Mouse (Mus musculus): ENCODE data around the gene Cdk4.

The Cdk4 gene

DNA sequence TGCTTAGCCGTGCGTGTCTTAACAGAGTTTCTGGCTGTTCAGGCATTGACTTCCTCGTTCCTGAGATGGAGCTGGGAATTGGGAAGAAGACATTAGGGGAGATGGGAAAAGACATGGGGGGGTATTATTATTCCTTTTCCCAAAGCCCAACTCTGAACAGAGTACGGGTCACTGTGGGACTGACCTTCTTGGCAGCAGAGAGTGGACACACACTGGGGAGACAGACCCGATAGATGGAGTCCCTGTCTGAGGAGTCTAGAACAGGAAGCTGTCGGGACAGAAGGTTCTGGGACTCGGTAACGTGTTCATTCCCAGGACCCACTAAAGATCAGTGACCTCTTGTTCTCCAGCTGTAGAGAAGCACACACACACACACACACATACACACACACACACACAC lies 12.3 kb downstream of the Cdk4 start:
- no peak for DNase-seq (ENCODE audit: low spot score)

DNA sequence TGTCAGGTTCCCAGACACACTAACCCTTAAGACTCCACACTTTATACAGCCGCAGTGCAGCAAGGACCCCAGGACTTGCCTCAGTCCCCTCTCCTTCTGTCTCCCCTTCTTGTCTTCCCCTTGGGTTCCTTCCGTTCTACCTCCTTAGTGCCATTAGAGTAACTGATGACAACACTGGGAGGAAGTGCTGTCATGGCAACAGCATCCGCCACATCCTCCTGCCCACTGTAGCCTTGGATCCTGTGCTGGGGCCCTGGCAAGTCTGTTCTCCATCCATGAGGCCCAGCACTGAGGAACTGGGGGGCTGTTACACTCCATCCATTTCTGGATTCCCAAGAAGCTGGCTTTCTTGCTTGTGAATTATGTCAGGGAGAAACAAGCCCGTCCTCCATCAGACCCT lies 12.7 kb downstream of the Cdk4 start:
- no peak for DNase-seq (ENCODE audit: low spot score)

DNA sequence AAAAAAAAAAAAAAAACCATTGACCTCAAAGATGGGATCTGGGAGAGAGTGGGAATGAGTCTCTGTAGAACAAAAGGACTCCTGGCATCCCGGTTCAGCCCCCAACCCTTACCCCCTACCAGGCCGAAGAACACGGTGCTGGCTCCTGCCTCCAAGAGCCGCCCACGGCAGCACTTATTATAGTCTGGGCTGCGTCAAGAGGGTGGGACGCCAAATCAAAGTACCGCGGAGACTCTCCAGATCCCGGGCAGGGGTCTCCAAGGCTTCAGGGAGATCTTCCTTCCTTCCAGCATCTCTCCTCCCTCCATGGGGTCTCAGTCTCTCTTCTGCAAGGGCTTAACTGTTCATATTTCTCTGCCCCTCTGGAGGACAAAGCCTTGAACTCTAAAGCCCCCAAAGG lies 14.2 kb downstream of the Cdk4 start:
- DNase-seq (ENCODE audit: low spot score): no peak

DNA sequence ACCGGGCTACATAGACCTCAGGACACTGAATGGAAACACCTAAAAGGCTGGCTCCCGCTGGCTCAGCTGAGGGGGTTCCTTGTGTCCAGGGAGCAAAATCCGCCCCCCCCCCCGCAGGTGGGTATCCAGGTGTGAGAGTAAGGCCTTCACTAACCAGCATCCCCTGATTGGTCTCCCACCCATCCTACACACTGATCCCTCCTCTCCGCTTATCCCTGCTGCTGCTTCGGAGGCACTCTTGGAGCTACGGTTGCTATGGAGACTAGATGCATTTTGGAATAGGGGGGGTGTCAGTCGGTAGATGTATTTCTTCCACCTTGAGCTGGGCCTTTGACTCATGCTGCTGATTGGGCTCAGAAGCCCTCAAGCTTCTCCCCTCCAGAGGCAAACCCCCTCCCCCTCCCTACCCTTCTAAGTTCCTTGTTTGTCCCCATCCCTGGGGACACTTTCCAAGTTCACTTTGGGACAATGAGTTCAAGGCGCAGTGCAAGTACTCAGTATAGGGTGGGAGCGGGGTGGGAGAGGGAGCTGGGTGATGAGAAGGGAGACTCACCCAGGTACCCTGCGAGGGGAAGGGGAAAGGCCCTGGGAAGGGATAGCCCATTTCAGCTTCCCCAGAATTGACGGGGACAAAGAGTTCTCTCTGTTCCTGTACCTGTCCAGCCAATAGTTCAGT lies 14.8 kb downstream of the Cdk4 start:
- DNase-seq (ENCODE audit: low spot score): no peak

DNA sequence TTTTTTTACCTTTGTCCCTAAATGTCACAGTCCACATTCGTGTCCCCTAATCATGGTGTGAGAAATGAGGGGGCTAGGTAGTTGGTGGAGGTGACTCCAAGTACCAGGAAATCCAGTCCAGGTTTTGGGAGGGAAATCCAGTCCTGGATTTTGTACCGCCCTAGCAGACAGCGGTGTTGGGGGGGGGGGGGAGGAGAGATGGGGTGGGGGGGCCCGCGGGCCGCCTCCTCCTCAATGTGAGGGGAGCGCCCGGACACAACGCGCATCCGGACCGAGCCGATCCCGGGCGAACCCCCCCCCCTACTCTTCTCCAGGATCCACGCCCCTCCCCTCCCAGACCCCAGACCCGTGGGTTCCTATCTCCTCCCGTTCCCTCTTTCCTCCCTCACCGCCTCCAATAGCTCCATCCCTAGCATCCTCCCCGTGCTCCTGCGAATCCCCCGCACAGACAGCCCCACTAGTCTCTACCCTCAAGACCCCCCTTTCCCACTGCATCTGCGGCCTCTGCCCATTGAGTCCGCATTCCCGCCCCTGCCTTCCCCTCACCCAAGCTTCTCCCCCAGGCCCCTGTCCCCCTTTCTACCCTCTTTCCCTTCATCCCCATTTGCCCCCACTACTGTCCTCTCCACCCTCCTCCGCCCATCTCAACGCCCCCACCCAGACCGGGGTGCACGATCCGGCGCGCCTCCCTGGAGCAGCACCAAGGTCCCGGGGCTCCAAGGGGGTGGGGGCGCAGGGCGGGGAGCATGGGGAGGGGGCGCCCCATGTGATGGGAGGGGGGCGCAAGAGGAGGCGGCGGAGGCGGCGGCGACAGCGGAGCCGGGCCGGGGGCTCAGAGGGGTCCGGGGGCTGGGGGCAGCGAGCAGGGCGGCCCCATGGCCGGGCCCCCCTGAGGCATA lies 15.6 kb downstream of the Cdk4 start:
- no peak for DNase-seq (ENCODE audit: low spot score)

DNA sequence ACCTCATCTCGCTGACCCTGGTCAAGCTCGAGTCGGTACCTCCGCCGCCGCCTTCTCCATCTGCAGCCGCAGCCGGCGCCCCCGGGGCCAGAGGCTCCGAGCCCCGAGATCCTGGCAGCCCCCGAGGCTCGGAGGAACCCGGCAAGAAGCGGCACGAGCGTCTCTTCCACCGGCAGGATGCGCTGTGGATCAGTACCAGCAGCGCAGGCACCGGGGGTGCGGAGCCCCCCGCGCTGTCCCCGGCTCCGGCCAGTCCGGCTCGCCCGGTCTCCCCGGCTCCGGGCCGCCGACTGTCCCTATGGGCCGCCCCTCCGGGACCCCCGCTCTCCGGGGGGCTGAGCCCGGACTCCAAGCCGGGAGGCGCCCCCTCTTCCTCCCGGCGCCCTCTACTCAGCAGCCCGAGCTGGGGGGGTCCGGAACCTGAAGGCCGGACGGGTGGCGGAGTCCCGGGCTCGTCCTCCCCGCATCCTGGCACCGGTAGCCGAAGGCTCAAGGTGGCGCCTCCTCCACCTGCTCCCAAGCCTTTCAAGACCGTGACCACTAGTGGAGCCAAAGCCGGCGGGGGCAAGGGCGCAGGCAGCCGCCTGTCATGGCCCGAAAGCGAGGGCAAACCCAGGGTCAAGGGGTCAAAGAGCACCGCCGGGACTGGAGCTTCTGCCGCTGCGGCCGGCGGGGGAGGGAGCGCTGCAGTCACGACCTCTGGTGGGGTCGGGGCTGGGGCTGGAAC lies 16.5 kb downstream of the Cdk4 start:
- DNase-seq (ENCODE audit: low spot score): no peak

DNA sequence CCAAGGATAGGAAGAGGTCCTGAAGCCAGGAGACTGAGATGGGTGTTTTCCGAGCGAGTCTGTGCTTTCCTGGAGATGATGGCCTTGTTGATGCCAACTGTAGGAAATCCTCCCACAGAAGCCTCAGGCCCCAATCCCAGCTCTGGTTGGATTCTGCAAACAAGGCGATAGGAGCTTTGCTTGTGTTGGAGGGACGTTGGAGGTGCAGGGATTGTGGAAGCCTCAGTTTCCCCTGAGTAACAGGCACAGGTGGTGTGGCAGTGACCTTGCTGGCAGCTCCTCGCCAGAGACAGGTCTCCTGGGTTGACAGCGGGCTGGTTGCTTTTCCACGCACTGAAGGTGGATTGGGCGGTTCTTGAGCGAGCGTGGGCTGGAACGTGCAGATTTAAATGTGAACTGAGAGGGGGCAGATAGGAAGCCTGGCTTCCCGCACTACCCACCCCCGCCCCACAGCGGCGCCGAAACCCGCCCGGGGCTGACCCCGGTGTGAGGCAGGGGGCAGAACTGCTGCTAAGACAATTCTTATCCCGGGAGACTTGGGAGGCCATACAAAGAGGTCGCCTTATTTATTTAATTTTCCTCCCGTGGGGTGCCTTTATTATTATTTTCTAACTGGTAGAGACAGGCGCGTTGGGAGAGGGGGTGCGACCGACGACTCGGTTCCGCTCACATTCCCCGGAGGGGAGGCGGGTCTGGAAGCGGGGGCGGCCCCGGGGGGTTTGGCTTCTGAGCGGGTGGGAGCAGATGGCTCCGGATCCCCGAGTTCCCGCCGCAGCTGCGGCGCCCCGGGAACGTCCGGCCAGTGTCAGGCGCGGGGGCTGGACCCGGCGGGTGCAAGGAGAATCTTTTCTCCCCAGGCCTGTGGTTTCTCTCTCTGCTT lies 17.8 kb downstream of the Cdk4 start:
- DNase-seq (ENCODE audit: low spot score): no peak

DNA sequence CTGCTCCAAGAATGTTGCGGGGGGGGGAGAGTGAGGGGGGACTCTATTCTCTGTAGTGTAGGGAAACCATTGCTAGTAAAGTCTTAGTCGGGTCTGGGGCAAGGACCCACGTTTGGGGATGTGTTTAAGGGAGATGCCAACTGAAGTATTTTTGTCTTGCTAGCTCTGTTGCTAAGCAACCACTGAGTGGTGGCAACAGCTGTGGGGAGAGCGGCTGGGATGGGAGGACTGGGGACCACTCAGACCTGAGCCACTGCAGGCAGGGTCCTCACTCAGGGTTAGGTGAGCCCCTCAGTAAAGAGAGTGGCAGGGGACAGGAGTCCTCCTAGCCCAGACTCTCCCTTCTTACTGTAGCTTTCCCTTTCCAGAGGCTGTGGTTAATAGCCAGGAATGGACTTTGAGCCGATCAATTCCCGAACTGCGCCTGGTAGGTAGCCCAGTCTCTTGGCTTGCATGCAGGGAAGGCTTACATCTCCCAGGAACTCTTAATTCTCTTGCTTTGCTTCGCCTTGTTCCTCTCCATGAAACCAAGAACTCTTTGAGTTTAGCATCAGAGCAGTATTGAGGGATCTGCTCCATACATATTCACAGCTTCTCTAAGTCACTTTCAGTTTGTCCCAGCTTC lies 18.8 kb downstream of the Cdk4 start:
- no peak for DNase-seq (ENCODE audit: low spot score)

DNA sequence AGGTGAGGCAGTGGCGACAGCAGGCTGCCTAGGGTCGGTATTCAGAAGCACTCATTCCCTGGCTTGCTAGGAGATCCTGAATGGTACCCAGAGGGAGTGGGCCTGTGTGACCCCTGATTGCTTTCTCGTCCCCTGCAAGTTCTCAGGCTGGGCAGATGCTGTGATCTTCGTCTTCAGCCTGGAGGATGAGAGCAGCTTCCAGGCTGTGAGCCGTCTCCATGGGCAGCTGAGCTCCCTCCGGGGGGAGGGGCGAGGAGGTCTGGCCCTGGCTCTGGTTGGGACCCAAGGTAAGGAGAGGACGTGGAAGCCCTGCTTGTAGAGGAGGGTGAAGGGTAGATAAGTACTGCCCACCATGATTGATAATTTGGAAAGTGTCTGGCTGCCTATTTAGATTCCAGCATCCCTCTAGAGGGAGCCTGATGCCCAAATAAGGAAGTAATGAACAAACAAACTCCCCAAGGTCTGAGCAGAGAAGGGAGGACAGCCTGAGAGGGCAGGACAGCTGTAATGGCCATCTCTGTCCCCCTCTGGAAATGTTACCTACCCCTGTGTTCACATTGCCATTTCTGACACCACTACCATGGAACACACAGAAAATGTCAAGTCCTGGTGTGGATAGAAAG lies 20.1 kb downstream of the Cdk4 start:
- DNase-seq (ENCODE audit: low spot score): no peak

DNA sequence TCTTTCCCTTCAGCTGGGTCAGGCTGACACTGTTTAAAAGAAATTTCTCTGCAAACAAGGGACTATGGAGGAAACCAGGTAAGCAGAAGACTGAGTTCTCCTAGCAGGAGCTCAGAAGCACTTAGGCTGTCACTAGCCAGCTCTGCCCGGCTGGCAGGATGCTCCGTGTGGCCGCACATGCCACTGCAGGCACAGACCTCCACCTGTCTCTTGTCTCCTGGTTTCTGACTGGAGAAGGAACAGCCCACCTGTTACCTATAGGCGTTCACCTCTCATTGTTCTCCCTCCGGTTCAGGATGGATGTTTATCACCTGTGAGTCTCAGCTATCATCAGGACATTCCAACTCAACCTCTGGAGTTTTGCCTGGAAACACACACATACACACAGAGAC lies 20.6 kb downstream of the Cdk4 start:
- no peak for DNase-seq (ENCODE audit: low spot score)

DNA sequence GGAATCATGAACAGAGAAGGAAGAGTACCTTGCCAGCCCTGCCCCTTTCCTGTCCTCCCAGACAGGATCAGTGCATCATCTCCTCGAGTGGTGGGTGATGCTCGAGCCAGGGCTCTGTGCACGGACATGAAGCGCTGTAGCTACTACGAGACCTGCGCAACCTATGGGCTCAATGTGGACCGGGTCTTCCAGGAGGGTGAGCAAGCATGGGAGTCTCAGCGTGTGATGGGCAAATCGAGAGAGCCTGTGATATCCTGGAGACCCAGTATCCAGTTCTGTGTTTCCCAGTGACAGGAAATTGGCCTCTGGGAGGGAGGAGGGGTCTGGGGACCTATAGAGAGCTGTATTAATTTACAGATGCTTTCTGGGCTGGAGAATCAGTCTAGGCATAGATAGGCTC lies 21.7 kb downstream of the Cdk4 start:
- DNase-seq (ENCODE audit: low spot score): no peak

DNA sequence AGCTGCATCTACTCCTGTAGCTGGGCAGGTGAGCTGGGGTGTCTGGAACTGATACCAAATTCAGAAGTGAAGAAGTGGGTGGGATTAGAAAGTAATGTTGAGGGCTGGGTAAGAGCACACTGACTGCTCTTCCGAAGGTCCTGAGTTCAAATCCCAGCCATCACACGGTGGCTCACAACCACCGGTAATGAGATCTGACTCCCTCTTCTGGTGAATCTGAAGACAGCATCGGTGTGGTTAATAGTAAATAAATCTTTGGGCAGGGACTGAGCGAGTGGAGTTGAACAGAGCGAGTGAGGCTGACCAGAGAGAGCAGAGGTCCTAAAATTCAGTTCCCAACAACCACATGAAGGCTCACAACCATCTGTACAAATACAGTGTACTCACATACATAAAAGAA lies 22.3 kb downstream of the Cdk4 start:
- no peak for DNase-seq (ENCODE audit: low spot score)

DNA sequence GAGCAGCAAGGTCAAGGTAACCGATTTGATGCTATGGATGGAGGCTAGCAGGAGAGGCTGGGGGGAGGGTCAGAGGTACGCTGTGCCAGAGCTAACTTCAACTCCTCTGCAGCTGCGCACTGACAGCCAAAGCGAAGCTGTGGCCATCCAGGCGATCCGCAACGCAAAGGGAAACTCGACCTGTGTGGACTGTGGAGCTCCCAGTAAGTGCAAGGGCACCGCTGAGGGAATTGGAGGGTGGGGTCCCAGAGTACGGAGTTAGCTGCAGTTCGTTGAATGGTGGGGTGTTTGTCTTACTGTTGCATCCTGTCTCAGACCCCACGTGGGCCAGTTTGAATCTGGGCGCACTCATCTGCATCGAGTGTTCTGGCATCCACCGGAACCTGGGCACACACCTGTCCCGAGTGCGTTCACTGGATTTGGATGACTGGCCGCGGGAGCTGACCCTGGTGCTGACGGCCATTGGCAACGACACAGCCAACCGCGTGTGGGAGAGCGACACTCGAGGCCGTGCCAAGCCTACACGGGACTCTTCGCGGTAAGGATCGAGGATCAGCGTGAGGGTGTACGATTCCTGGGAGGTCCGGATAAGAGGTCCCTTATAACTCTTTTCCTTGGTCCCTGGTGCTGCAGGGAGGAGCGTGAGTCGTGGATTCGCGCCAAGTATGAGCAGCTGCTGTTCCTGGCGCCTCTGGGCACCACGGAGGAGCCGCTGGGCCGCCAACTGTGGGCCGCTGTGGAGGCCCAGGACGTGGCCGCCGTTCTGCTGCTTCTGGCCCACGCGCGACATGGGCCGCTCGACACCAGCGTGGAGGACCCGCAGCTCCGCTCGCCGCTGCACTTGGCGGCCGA lies 27.5 kb downstream of the Cdk4 start:
- no peak for DNase-seq (ENCODE audit: low spot score)

DNA sequence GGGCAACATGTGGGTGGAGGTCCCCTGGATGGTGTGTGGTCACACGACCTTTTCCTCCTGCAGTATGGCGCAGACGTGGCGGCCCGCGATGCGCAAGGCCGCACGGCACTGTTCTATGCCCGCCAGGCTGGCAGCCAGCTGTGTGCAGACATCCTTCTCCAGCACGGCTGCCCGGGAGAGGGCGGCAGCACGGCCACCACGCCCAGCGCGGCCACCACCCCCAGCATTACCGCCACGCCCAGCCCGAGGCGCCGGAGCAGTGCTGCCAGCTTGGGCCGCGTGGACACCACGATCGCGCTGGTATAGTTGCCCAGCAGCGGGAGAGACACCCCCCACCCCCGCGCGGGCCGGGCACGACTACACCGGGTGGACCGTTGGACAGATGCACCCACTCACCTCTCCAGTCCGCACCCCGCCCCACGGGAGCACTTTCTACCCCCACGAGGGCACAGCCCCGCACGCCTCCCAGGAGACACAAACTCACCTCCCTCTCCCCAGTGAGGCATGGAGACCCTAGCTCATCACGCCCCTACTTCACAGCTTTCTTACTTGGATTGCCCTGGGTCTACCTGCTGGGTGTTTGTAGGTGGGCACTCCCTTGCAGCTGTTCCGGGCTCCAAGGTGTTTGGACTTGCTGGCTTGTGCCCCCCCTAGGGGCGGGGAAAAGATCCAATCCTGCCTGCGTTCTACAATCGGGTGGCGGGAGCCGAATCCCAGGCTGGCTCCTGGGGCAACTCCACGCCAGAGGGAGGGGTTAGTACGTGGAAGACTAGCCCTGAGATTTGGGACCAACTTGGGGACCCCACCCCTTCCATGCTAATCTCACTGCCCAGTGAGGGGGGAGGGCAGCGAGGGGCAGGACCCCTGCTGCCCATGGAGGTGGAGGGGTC lies 28.4 kb downstream of the Cdk4 start:
- DNase-seq (ENCODE audit: low spot score): peak; percentile 51

DNA sequence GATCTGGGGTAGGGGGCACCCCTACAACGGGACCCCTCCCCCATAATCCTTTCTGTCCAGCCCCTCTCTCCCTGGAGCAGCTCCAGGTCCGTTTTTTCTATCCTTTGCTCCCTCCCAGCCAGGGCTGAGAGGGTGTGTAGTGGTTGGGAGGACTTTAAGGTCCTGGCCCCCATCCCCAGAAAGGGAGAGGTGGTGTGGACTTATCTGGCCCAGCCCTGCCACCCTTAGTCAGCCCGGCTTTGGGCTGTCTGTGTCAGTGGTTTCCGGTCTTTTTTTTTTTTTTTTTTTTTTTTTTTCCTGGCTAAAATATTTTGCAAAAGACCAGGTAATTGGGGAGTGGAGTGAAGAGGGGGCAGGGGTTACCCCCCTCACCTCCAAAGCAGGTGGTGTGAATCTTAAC lies 29.4 kb downstream of the Cdk4 start:
- no peak for DNase-seq (ENCODE audit: low spot score)

DNA sequence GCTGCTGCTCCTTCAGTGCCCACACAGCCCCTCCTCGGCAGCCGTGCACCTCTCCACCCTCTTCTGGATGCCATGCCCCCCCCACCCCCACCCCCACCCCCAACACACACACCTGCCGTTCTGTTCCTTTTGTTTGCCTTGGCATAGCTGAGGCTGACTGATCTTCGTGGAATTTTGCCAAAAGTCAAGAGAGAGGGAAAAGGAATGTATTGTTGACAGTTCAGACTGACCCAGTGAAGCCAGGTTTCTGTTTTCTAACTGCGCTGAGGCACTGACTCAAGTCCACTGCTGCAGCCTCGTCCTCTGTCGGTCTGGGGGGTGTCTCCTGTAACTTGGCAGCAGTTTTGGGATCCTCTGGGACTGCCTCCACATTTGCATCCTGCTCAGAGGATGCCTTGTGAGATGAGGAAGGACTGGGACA lies 31.1 kb downstream of the Cdk4 start:
- peak; percentile 45 for DNase-seq (ENCODE audit: low spot score)

DNA sequence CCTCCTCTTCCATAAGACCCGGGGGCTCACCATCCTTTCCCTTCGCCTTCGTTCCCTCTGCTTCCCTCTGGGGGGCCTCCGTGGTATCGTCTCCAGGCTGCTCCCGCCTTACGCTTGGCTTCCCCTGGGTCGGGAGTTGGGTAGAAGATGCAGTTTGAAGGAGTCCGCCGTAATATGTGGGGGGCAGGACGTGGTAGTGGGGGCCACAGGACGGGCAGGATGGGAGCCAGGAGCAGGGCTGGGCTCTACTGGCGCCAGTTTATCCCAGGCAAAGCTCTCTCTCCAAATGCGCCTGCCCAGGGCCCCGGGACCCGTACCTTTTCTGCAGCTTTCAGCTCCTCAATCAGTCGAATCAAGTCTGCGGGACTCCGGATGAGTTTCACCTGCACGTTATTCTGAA lies 35.2 kb downstream of the Cdk4 start:
- DNase-seq (ENCODE audit: low spot score): no peak

DNA sequence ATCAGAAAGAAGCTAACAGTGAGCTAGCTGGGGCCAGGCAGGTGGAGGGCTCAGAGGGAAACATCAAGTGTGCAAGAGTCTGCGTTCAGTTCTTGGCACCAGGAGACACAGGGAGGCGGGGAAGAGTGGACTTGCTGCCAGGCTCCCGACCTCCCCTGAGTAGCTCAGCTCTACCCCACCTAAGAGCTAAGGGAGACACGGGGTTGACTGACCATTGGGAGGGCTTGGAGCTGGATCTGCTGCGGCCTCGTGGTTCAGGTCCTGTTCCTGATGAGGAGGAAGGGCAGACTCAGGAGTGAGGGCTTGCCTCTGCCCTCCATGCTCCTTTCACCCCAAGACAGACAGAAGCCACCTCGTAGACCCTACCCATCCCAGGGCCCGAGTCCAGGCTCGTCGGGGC lies 35.9 kb downstream of the Cdk4 start:
- no peak for DNase-seq (ENCODE audit: low spot score)

DNA sequence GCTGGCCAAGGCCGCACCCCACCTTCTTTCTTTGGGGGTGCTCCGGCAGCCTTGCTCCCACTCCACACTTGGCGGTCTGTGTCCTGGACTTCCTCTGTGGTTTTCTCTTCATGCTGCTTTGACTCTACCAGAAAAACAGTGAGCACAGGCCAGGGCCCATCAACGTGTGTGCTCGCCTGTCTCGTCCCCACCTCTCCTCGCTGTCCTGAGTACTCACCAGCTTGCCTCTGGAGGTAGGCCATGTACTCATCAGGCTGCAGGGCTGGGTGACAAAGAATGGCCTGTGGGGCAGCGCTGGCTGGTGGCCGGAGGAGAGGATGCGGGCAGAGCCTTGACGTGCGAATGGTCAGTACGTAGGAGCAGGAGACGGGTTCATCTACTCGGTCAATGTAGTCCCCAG lies 36.5 kb downstream of the Cdk4 start:
- DNase-seq (ENCODE audit: low spot score): no peak

Data from ovary, adult 18-20 months (tissue).